Mouse (Mus musculus) bone marrow, adult 2 months (tissue): ENCODE data around the gene Slc36a2. TPM values are rescaled to one million over a fixed set of nuclear protein-coding genes. Genes with fewer than 3 reads are reported as not detected.

Source experiments
- H3K27ac ChIP-seq: fragments of 200-500 bp; 2 replicates; pipeline ENCODE4 v1.5.1; 2012; ENCODE audit warnings: low read depth, mild to moderate bottlenecking, control low read depth, inconsistent platforms, low read length; ENCODE audit not compliant: control insufficient read depth, poor library complexity, insufficient read depth
- H3K4me1 ChIP-seq: fragments of 200-500 bp; 2 replicates; pipeline ENCODE4 v1.6.1; 2011; ENCODE audit warnings: low read length; ENCODE audit not compliant: control insufficient read depth, insufficient read depth
- H3K4me3 ChIP-seq: fragments of 200-500 bp; replicated peaks from 2 replicates; pipeline ENCODE3; 2011; ENCODE audit warnings: mild to moderate bottlenecking, low read depth, low read length, control low read depth; ENCODE audit not compliant: control insufficient read depth
- CTCF ChIP-seq: fragments of 200-500 bp; IDR thresholded peaks from 2 replicates; pipeline ENCODE4 v1.5.1; 2011; ENCODE audit warnings: low read length, control low read depth; ENCODE audit not compliant: control insufficient read depth, insufficient read depth
- POLR2A ChIP-seq: fragments of 200-500 bp; IDR thresholded peaks from 2 replicates; pipeline ENCODE4 v1.6.1; 2011; ENCODE audit warnings: low read depth, mild to moderate bottlenecking, control low read depth, low read length, borderline replicate concordance; ENCODE audit not compliant: control insufficient read depth
- WGBS: fragments of 180-500 bp; shearing (Covaris S2); methylation state at CpG from one replicate; pipeline ENCODE4 v1.1.7; 2018; 5-methylcytosine and 5-hydroxymethylcytosine counted together
- polyA plus RNA-seq: library from polyadenylated mRNA; stranded (reverse); fragments of >200 nt; gene quantifications from 2 replicates; pipeline ENCODE4 v1.2.4, GENCODE M21; 2011; ENCODE audit warnings: low replicate concordance; ENCODE audit not compliant: missing spikeins, insufficient read depth, insufficient read length

The Slc36a2 gene
- polyA plus RNA-seq, 1 experiment: 0.85 TPM

DNA sequence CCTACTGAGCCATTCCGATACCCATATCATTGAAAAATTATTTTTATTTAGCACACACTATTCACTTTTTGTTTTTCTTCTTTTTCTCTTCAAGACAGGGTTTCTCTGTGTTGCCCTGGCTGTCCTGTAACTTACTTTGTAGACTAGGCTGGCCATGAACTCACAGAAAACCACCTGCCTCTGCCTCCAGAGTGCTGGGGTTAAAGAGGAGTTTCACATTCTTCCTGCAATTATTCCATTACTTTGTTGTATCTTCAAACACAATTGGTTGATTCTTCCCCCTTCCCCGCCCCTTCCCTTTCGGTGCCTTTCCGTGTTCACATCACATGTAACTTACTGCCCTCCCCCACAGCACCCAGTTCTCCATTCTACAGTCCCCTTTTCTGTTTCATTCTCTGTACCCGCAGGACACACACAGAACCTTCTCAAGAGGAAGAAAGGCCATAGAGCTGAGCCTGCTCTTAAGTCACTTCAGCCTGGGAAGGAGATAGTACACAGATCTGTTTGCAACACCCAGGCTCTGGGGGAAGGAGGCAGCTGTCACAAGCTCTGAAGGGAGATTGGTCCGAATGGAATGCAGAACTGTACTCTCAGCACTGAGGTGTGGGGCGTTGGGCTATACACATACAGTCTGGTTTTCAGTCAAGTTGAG, 71.5 kb downstream of the Slc36a2 start:
- WGBS: 18% methylated on average over 7 of the region's 7 CpGs
- Histone ChIP-seq H3K4me3 (no peak overlapping the region), H3K4me1 (peaks cover 2% of the 10 kb centered on the region; the same call in 1 of the 2 replicates), H3K27ac (peak overlapping the region; percentile 78)
- no peak for TF ChIP-seq POLR2A
- no peak for TF ChIP-seq CTCF

DNA sequence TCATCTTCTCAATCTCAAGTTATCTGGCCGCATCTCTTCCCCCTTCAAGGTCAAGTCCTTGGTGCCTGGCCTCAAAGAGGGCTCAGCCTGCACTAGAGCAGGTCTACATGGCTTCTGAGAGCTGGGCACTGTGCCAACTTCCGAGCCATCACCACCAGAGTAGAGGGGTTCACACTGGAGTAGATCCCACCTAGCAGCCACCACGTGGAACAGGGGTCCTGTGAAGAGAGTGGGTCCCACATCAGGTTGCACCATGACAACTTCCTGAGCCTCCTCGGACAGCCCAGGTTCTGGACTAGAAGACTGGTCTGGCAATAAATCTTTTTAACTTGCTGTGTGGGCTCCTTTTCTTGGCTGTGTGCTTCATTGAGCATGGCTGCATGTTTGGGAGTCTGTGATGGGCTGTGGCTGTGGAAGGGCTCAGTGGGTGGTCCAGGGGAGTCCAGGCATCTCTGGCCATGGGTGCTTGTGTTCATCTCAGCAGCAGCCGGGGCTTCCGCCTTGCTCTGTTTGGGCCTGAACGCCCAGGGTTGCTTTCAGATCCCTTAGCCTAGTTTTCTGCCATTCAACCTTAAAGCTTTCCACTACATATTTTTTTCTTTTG, 74.2 kb downstream of the Slc36a2 start:
- 76% methylated on average over 7 of the region's 7 CpGs for WGBS
- peaks cover 9% of the 10 kb centered on the region; the same call in 1 of the 2 replicates for H3K4me1 ChIP-seq
- H3K4me3 ChIP-seq: no peak overlapping the region
- no peak for TF ChIP-seq POLR2A
- no peak for TF ChIP-seq CTCF
- no peak overlapping the region for H3K27ac ChIP-seq

DNA sequence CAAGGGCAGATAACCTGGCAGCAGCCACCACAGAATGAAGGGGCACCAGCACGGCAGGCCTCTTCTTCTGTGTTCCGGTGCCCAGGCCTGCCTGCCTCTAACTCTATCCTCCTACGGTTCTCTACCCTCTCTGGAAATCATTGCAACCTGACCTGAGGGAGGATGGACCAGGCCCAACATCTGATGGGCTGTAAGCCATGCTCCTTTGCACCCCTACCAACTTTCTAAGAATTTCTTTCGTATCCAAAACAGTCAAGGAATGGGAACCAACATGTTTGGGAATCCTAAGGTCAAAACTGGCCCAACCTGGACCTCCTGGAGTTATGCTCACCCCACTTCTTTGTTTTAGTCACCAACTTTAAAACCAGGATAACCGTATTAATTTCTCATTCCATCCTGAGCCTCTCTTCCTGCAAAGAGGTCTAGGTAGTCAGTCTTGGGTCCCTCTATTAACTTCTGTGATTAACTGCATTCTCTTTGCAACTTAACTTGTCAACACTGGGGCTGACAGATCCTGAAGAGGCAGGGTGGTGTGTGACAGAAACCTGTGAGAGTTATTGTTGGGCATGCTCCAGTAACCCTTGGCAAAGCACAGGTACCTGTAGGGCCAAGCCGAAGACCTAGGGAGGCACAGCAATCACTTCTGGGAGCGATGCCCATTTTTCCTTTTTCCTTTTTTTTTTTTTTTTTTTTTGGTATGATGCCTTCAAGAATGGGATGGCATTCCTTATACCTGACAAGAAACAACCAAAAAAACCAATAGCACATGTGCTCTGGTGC, 75.2 kb downstream of the Slc36a2 start:
- Histone ChIP-seq H3K4me1 (peaks cover 9% of the 10 kb centered on the region; the same call in 1 of the 2 replicates), H3K4me3 (no peak overlapping the region), H3K27ac (no peak overlapping the region)
- WGBS: 84% methylated on average over 7 of the region's 7 CpGs
- TF ChIP-seq POLR2A (no peak), CTCF (no peak)

Other genes with a start within 250 kb of the Slc36a2 start
- gene Tnip1, start 222.2 kb downstream of the Slc36a2 start, polyA plus RNA-seq: 10.1 and 22.5 TPM in 2 replicates
- 17.6 and 30.5 TPM in 2 replicates for gene Anxa6, start 151.6 kb downstream of the Slc36a2 start, polyA plus RNA-seq
- gene Ccdc69, start 106.9 kb downstream of the Slc36a2 start, polyA plus RNA-seq: 2.8 and 7.7 TPM in 2 replicates
- 7.6 and 20.8 TPM in 2 replicates for gene Gm2a, start 87.0 kb downstream of the Slc36a2 start, polyA plus RNA-seq
- not detected in 2 replicates for gene Slc36a3, start 33.4 kb downstream of the Slc36a2 start, polyA plus RNA-seq
- gene Slc36a1, start 19.3 kb upstream of the Slc36a2 start, polyA plus RNA-seq: 6.9 and 19.1 TPM in 2 replicates
- not detected in 2 replicates for gene Fat2, start 151.5 kb upstream of the Slc36a2 start, polyA plus RNA-seq
- 79.8 and 90.9 TPM in 2 replicates for gene Sparc, start 238.1 kb upstream of the Slc36a2 start, polyA plus RNA-seq